Mouse (Mus musculus) frontal cortex, postnatal 36 days (tissue): ENCODE data around the gene Rrnad1.

Experiments
- DNase-seq, 2 experiments: peaks; one replicate each; pipeline ENCODE4 v3.0.0; 2022; ENCODE audit warnings: low spot score in 2 of 2

Rrnad1 gene

DNA sequence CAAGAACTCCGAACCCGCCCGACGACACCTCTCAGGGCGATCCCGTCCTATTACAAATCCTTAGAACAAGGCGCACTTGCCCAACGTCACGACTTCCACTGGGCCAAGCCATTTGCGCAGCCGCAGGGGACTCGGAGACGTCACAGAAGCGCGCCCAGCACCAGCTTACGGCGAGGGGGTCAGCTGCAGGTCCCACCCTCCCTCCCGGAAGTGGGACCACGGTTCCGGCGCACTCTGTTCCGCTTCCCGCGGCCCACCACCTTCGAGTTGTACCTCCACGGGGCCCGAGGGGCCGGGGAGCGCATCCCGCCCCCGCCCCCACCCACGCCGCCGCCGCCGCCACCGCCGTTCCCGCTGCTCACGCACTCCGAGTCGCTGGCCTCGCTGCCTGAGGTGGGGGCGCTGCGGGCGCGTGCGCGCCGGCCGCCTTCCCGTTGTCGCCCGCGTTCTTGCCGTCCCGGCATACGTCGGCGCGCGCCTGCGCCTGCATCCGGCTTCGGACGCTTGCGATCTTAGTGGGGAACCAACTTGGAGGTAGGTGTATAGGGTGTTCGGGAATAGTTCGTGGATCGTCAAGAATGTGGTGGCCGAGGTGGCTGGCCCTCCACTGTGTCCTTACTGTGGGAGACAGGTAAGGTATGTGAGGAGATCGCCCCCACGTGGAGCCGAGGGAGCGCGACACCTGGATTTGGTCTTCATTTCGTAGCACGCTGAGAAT is at the start of gene Rrnad1, which contains the start of gene Isg20l2:
Gene Rrnad1, minus strand, starts transcription at position 640 of the 718 bp plus-strand sequence.
Gene Isg20l2, plus strand, starts transcription at position 237 of the 718 bp plus-strand sequence.
- DNase-seq = peak; percentile 98 to 99

DNA sequence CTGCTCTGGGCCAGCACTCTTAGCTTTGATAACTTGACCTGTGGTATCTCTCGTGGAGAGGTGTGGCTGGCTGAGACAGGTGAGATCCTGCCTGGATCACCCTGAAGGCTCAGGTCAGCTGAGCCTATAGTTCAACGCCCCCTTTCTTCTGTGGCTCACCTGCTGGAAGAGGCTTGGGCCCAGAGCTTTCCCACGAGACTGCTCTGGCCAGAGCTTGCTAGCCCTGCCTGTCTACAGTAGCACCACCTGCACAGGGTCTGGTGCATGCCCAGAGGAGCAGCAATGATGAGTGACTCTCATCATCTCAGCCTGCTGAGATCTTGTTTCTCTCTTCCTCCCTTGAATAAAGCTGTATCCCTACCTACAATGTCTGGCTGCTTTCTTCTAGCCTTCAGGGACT is 49.6 kb upstream of the Rrnad1 start:
- DNase-seq = no peak

DNA sequence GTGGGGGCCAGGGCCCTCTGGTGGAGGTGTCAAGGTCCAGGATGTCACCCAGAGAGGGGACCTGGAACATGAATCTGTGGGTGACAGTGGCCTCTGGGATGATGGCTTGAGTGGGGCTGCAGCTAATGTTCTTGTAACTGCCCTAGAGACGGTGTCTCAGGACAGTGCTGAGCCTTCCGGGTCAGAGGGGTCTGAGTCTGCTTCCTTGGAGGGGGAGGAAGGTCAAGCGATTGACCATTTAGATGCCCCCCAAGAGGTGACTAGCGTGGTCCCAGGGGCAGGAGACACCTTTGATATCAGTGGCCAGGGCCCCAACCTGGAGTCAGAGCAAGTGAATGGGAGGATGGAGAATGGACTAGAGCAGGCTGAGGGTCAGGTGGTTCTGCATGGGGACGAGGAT is 49.0 kb upstream of the Rrnad1 start:
- no peak for DNase-seq

DNA sequence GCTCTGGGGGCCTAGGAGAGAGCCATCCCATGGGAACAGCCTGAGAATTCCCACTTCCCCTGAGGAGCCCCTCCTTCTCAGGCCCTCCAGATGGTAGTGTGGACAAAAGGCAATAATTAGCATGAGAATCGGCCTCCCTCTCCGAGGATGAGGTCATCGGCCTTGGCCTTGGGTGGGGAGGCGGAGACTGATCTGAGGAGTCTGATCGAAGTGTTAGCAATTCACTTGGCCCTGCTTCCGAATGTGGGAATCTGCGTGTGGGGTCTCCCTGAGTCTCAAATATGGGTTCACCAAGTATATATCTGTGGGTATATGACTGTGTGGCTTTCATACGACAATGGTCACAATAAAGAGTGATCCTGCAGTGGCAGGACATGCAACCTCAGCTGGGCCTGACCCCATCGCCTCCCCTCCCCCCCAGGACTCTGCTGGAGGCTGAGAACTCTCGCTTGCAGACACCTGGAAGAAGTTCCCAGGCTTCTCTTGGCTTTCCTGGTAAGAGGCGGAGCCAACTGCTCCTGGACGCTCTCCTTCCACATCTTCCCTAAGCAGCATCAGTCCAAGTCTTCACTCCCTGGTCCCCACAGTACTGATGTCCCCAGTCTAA is 44.0 kb upstream of the Rrnad1 start:
- DNase-seq = no peak

DNA sequence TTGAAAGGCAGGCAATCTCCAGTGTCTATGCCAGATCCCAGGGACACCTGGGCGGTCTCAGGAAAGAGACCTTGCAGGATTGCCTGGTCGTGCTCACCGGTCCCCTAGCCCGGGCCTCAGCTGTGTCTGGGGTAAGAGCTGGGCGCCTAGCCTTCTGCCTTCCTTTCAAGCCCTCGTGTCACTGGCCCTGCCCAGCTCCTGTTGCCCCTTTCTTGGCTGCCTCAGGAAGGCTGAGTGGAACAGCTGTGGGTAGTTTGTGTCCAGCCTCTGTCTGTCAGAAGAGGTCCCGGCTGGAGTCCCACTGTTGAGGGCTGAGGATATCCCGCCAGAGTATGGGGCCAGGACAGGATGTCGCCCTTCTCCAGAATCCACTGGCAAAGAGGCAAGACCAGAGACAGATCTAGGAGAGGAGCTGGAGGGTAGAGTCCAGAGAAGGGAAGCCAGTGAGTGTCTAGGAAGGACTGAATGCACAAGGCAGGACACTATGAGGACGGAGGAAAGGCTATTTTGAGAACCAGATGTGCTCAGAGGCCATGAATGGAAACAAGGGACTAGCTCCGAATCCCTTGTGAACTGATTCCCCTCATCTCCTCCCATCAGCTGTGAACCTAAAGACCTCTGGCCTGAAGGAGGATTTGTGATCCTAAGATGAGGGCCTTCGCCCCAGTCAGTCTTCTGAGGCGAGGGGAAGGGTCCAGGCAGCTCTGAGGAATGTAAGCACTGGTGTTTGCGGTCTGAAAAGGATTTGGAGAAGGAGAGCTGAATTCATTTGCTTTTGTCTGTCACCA is 43.3 kb upstream of the Rrnad1 start:
- DNase-seq = no peak

DNA sequence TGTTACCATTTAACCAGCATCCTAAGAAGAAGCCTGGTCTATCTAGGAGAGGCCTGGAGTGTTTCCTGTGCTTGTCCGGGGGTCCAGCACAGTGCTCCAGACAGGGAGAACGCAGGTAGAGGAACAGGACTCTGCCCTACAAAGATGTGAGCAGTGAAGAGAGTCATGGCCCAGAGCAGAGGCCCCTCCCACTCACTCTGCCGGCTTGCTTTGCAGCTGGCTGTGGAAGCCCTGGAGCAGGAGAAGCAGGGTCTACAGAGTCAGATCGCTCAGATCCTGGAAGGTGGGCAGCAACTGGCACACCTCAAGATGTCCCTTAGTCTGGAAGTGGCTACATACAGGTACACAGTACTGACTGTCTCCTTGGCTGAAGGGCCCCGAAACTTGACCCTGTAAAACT is 42.3 kb upstream of the Rrnad1 start:
- no peak for DNase-seq

DNA sequence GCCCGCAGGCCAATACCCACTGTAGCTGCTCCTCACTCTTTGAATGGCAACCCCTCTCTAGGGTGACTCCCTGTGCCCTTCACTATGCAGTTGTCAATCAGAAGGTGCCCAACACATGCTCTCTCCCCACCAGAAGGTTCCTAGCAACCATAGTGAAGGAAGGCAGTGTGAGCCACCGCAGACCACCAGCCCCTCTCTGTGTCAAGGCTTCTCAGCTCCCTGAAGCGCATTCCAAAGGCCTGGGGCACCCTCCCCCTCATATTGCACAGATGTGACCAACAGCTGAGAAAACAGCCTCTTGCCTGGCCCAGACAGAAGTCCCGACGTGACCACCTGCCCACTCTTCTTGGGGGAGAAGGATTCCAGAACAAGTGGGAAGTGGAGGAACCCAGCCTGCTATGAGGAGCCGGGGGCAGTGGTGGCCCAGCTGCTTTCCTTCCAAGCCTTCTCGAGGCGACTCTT is 41.7 kb upstream of the Rrnad1 start:
- DNase-seq = no peak

DNA sequence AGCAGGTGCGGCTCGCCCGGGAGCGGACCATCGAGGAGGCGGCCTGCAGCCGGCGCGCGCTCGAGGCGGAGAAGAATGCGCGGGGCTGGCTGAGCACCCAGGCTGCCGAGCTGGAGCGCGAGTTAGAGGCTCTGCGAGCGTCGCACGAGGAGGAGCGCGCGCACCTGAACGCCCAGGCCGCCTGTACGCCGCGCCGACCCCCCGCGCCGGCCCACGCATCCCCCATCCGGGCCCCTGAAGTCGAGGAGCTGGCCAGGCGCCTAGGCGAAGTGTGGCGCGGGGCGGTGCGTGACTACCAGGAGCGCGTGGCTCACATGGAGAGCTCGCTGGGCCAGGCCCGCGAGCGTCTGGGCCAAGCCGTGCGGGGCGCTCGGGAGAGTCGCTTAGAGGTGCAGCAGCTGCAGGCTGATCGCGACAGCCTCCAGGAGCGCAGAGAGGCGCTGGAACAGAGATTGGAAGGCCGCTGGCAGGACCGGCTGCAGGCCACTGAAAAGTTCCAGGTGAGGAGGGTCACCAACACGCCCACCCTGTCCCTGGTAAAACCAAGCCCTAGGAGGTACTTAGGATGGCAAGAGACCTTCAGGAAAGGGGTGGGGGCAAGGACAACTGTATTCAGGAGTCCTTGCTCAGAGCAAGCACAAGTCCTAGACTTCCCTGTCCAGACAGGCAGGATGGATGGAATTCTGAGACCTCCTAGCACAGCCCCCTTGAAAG is 41.1 kb upstream of the Rrnad1 start:
- DNase-seq = no peak

DNA sequence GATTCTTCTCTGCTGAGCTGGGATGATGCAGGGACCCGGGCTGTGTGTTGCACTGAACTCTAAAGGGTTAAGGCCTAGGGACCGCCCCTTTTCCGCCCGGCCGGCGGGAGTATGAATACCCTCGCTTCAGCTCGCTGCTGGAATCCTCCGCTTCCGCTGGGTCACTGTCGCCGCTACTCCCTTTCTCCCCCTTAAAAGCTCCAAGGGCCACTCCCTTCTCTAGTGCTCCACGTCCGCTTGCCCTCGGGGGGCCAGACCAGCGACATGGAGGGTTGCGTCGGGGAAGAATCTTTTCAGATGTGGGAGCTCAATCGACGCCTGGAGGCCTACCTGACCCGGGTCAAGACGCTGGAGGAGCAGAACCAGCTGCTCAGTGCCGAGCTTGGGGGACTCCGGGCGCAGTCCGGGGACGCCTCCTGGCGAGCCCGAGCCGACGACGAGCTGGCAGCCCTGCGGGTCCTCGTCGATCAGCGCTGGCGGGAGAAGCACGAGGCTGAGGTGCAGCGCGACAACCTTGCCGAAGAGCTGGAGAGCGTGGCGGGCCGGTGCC is 40.5 kb upstream of the Rrnad1 start, which contains the start of gene Nes:
Gene Nes, plus strand, starts transcription at position 140 of the 550 bp plus-strand sequence.
- DNase-seq = no peak

DNA sequence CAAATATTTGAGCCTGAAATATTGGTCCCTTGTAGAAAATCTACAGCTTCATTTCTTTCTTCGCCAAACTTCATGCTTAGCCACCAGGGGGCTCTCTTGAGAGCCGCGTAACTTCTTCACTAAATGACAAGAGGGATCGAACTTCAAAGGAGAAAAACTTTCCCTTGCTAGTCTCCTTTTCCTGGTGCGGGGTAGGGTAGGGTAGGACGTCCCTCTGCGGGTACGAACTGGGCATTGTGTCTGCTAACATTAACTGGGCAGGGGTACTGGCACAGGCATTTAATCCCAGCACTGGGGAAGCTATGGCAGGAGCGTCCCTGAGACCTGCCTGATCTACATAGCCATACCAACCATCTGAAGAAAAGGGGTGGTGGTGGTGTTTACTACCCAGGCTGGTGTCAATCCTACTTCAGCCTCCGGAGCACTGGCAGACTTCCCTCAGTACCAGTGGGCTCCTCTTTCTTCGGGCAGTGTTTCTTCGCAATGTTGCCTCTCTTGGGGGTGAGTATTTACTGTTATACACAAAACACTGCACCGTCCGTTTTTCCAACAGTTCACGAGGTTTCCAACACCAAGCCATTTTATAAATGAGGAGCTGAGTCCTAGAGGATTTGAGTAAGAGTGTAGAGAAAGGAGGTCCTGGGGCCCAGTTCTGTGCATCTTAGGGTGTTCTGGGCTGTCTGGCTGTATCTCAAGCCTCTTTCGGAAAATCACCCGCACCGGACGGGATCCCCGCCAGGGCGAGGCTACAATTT is 39.8 kb upstream of the Rrnad1 start:
- no peak for DNase-seq

DNA sequence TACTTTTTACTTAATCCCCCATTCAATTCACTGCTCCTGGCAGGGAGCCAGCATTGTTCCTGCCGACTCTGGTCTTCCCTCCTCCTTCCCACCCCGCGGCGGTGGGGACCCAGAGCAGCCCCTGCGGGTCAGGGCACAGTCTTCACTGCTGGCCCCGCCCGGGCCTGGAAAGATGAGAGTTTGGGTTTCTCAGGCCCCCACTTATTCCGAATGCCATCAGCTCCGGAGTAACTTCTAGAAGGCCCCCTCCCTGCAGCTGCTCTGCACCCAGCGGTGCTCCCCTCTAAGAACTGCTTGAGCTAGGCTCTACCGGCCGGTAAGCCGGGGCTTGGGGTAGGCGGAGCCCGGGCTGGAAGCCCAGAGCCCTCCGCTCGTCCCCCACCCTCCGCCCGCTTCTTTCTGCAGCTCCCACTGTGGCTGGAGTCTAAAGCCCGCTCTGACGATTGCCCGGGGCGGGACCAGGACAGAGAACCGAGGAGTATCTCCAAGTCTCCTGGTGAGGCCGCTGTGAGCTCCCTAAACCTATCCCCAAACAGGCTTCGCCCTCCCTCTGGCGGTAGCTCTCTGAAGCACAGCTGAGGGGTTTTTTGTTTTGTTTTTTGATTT is 30.2 kb upstream of the Rrnad1 start:
- DNase-seq = peak; percentile 72 to 76

DNA sequence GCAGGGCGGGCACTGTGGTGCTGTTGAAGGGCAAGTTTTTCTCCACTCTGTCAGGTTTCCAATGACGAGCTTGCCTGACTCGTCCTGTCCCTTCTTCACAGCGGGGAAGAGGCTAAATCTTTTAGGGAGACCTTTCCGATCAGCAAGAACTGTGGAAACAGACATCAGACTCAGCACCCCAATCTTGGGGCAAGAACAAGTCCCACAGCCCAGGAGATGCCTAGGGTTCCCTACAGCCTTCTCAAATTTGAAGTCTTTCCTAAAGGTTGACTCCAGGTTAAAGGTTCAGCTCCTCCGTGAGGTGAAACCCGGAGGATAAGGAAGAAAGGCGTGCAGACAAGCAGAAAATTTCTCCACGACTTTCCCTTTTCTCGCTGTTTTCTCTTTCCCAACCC is 29.7 kb upstream of the Rrnad1 start:
- DNase-seq = no peak

DNA sequence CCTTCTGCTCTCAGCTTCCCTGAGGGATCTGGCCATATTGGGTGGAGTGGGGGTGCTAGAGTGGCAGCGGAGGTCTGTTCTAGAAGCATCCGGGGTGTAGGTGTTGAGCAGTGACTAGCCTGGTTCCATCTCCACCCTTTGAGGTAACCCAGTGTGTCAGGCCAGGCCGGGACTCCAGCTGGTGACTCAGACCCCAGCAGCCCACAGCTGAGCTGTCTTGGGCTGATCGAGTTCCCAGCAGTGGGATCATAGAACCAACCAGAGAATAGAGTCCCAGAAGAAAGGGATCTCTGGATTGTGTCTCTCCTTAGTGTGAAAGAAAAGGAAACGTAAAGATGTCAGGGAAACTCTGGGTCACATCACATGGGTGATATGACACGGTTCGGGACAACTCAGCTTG is 28.9 kb upstream of the Rrnad1 start:
- no peak for DNase-seq

DNA sequence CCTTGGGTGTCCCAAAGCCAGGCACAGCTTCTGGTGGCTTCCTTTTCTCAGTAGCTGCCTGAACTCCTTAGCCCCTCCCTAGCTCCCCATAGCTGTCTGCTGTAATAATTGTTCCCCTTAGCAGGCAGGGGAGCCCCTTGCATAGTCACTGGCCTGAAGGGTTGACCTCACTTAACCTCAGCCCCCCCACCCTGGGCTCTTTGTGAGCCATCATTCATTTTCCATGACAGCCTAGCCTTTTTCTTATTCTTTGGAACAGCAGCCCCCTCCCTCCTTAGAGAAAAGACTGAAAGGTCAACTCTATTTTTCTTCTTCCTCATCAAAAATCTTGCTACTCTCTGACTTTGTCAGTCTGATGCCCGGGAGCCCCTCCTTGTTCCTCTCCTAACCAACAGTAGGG is 28.4 kb upstream of the Rrnad1 start:
- DNase-seq = no peak

DNA sequence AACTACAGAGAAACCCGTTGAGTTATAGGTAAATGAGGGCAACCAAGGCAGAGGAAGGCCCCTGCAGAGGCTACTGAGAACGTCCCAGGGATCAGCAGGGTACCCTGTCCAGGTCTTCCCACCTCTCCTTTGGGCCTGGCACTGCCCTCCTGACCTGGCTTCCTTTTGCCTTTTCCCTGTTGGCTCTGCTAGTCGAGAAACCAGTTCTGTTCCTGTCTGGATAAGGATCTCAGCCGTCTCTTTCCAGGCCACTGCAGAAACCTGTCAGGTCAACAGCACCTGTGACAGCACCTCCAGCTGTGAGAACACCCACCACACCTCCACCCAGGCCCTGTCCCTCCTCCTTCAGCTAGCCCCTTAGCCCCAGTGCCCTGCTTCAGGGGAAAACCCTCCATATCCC is 28.0 kb upstream of the Rrnad1 start:
- DNase-seq = no peak

DNA sequence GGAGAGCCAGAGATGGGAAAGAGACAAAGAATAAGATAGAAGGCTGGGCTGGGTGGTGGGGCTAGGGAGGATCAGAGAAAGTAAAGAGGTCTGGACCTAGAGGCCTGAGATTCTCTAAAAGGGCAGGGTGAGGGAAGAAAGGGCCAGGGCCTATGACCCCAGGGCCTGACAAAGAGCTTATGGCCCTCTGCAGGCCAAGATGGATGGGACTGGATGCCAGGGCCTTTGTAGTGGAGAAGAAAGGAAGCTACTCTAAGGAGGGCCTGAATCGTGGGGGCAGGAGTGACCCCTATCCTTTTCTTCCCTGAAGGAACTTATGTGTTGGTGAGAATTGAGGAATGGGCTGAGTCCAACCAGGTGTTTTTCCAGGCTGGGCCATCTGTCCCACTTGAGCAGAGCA is 27.5 kb upstream of the Rrnad1 start:
- no peak for DNase-seq

DNA sequence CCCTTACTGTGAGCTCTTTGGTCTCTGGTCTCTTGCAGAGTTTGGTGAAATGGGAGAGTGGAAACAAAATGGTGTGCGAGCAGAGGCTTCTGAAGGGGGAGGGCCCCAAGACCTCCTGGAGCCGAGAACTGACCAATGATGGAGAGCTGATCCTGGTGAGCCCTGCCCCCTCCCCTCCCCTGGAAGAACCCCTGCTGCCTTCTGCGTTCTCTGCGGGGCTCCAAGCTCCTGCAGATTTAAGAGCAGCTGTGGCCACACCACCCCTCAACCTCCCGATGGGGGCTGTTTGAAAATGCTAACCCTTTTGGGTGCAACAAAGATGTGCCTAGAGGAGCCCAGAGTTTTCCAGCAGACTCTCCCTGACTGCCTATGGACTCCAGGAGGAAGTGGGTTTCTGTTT is 21.9 kb upstream of the Rrnad1 start:
- no peak for DNase-seq

DNA sequence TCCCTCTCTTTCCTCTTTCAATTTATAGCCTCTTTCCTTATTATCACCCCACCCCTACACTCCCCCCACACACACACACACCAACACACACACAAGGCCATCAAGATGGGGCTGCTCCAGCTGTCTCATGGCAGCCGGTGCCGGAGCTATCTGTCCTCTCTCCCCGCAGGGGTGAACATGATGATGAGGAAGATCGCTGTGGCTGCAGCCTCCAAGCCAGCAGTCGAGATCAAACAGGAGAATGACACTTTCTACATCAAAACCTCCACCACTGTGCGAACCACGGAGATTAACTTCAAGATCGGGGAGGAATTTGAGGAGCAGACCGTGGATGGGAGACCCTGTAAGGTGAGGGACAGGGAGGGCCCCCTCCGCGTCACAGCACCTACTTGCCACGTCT is 21.4 kb upstream of the Rrnad1 start:
- DNase-seq = no peak

DNA sequence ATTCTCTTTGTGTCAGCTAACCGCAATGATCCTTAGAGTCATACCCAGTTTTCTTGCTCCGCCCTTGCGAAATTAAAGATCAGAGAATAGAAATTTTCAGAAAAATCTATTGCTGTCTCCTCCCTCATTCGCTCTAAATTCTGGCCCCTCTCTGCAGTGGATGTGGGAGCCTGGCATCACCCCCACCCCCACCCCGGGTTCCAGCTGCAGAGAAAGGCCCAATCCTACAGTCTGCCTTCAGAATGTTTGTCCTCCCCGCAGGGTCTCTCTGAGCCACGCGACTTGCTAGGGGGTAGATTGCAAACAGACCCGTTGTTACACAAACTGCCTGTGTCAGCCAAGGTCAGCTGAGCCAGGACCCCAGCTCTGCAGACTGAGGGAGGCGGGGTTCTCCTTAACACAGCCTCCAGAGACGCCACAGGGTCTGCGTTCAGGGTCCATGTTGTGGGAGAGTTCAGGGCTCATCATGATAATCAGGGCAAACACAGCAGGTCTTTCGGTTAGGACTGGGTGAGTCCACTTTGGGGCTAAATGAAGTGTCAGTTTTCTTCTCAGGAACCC is 19.5 kb upstream of the Rrnad1 start:
- no peak for DNase-seq

DNA sequence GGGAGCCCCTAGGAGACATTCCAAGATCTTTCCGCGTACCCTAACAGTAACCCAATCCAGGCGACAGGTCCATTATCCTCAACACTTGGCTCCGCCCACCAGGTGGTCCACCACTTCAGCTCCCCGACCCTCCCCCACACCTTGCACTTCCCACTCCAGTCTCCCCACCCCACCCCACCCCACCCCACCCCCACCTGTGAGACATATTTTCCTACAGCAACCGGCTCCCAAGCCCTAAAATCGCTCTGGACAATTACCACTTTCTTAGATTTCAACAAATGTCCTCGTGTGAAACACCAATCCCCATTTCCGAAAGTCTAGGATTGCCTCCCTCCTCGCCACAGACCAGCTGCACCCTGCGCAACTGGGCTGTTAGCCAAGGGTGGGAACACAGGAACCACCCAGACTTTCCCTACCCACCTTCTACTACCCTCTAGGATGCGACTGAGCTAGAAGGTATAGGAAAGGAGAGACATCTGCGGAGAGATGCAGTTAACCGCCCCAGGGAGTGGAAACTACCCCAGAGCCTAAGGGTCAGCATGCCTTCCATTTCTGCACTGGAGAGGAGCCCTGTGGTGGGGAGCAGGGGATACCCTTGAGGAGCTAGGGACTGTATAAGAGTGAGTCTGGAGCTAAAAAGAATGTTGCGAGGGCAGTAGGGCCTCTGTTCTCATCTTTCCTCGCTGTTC is 18.9 kb upstream of the Rrnad1 start:
- DNase-seq = no peak
